Mouse (Mus musculus) cerebellum, adult (tissue): ENCODE measurements around the gene Map3k13.
"Not testable (repeated sequence)": the region's sequence is repeated elsewhere in the genome, so short reads cannot be mapped to it uniquely, and the experiment has no call there.

Experiments used
- ATAC-seq: cut with Nextera tagmentation; 2 replicates; pipeline ENCODE4 v1.9.2; 2017; ENCODE audit warnings: mild to moderate bottlenecking, moderate library complexity, mixed read lengths; ENCODE audit not compliant: insufficient number of reproducible peaks, low FRiP score, low TSS enrichment

The Map3k13 gene

DNA sequence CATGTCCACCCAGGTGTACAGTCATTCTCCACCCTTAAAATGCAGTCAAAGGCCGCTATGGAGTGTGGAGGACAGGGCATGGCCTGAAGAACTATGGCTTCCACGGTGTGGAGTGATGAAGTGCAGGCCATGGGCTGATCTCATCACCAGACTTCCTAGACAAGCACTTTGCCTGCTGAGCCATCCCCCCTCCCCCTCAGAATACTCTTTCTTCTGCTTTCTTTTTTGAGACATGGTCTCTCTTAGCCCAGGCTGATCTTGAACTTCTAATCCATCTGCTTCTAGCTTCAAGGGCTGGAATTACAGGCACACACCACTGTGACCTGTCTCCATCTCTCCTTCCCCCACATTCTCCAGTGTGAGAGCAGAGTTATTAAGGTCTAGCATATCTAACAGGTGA lies 93.5 kb downstream of the Map3k13 start:
- no peak for ATAC-seq

DNA sequence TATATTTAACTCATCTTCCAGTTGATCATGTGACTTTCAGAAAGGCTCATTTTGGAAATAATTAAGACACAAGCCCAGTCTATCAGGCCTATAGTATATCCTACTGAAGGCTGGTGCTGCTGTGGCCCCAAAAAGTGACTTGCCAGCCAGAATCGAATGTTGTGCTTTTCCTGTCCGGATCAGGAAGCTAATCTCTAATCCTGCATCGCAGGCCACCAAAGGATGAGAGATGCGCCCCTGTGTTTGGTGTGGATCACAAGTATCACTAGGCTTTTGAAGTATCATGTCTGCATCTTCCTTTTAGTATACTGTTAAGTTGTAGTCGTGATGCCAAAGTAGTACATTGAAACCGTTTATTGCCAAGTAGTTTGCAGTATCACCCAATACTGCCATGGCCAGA lies 99.7 kb downstream of the Map3k13 start:
- no peak for ATAC-seq

DNA sequence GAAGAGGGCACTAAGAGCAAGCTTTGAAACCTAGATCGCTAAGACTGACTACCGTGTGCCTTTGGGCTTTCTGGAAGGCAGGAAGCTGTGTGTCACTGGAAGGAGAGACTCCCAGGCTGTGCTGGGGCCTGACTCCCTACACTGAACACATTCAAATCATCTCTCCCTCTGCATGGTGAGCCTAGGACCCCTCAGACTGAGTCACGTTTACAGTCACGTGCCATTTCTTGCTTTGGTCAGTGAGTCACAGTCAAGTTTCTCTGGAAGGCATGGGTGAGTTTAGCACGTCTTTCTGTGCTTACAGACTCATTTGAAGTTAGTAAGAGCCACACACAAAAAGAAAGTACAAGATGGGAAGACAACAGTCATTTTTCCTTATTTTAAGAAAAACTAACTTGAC lies 107.1 kb downstream of the Map3k13 start:
- no peak for ATAC-seq

DNA sequence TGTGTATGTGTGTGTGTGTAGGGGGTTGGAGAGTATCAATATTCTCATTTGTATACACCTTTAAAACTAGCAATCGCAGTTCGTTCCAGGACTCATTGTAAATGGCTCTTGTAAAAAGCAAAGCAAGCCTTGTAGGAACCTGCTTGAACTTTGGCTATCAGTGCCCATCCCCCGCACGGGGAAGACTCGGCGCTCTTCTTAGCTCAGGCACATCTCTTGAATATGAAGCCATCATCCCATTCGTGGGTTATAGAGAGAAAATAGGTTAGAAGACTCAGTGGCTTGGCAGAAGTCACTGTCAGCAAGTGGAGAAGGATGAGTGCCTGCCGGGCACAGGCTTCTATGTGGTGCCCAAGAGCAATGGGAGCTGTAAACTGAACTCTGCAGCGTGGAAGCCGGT lies 110.5 kb downstream of the Map3k13 start:
- no peak for ATAC-seq

DNA sequence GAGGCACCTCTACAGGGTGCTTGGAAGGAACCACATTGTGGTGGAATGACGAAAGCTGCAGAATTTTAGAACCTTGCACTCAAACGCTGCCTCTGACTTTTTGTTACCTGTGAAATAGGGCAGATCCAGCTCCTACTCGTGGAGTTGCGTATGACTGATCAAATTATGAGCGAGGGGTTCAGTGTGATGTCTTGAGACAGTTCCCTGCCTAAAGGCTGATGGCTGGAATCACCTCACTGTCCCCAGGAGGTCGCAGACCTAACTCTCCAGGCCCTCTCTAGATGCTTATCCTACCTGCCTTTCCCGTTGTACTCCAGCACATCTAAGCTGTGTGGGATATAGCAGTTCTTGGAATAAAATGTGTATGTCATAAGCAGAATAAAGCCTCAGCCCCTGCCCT lies 111.8 kb downstream of the Map3k13 start:
- ATAC-seq = no peak

DNA sequence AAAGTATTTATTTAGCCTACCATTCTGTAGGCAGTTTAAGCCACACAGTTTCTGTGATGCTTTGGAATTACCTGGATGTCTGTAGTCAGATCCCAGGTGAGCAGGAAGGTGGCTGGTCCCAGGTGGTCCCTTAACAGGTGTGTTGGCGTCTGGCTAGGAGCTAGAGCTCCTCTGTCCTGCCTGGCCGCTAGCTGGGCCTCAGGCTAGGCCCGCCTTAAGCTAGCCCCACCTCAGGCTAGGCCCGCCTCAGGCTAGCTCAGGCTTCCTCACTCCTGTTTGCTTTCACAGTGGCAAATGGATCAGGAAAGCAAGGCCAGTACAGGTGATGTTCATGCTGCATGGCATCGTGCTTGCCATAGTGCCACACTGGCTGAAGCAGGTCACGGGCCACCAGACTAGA lies 112.8 kb downstream of the Map3k13 start:
- ATAC-seq = no peak

DNA sequence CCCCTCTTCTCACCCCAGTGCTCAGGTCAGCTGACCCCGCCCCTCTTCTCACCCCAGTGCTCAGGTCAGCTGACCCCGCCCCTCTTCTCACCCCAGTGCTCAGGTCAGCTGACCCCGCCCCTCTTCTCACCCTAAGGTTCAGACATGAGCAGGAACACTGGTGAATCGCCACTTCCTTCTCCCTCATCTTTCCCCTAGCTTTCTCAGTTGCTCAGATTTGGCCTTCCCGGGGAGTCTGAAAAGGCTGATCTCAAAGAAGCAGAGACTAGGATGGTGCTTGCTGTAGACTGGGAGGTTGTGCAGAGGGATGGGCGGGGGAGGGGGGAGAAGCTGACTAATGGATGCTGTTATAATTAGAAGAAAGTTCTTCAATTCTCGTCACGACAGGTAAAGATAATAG lies 114.8 kb downstream of the Map3k13 start:
- ATAC-seq = not testable (repeated sequence)

DNA sequence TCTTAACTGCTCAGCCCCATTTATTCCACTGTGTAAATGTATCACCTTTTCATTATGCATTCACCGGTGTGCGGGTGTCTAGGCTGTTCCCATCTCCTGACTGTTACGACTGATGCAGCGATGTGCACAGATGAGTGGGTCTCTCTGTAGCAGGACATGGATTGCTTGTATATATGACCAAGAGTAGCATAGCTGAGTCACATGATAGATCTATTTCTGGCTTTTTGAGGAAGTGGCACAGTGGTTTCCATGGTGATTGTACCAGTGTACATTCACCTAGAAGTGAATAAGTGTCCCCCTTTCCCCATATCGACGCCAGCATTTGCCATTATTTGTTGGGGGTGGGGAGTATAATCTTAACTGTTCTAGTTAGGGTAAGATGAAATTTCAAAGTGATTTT lies 119.2 kb downstream of the Map3k13 start:
- no peak for ATAC-seq

DNA sequence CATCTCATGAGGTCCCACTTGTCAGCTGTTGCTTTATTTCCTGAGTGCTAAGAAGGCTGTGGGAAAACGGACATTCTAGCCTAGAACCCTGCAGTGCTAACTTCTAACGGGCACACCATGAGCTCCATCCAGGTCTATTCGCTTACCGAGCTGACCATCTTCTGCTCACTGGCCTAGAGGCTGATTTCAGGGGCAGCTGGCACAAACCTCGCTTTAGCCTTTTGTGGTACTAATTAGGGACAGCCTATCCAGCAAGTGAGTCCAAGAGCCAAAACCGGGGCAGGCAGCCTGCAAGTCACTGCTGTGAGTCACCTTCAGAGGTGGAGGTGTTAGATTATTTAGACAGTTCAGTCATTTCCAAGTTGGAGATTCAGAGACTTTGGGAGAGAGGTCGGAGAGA lies 122.5 kb downstream of the Map3k13 start:
- ATAC-seq = peak; percentile 40; the same call in 1 of the 2 replicates

DNA sequence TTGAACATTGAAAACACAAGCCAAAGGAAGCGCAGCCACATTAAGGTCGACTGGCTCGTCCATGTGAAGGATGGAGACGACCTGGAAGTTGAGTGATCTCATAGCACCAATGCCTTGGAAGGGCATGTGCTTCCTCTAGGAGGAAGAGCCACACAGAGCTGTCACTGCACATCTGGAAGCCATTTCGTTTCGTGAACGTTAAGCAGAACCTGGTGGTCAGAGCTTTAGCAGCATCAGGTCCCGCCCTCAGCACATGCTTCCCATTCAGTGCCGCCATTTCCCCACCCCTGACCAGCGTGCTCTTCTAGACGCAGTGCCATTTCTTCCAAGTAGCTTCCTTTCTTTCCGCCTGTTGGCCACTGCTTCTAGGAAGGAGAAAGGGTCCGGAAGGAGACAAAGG lies 134.3 kb downstream of the Map3k13 start:
- no peak for ATAC-seq

DNA sequence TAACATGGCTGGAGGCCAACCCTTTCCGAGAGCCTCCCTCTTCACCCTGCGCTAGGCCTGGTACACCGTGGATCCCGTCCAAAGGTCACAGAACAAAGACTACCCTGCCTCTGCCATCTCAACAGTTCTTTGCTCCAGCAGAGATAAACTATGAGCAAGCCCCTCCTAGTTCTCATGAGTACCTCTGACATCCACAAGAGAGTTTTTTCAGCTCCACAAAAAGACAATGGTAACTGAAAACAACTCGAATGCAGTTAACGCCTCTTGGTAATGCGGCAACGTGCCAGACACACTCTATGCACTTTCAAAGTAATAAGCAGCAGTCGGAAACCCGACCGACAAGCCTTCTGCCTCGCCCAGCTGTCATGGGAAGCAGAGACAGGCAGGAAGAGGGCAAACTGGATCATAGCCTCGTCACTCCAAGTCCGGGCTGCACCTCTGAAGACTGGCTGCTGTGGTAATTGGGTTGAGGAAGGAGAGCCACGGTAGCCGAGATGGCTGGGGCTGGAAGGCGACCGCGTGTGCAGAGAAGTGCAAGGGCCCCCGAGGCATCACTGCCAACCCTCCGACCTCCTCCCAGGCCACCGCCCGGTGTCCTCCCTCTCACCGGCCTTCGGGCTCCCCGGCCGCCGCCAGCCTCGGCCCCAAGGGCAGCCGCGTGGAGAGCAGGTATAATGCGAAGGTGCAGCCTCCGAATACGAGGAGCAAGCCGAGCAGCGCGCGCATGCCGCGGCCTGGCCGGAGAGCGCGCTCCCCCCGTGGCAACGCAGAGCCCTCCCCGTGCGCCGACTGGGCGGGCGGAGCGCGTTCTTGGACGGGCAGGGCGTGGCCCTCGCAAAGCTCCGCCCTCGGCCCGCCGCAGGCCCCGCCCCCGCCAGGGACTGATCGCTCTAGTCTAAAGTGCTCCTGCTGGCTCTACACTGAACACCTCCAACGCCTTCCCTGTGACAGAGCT lies 152.9 kb downstream of the Map3k13 start, which contains the start of gene Tmem41a:
Gene Tmem41a, minus strand, starts transcription at position 792 of the 955 bp plus-strand sequence.
- peak; percentile 92 for ATAC-seq

DNA sequence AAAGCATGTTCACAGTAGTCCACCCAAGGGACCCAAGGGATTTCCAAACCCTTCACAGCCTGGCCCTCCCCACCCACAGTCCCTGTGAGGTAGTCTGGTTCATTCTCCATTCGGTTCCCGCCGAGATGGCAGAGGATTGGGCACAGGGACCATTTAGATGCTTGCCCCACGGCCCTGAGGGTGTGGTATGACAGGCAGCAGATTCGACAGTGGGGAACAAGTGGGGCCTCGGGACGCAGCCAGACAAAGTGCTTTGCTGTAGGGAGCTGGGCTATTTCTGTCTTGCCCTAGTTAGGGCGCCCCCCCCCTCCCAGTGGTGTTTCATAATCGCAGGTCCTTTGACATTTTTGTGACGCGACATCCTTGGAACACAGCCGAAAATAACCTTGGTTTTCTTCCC lies 161.4 kb downstream of the Map3k13 start:
- ATAC-seq = no peak; the same call in 1 of the 2 replicates

DNA sequence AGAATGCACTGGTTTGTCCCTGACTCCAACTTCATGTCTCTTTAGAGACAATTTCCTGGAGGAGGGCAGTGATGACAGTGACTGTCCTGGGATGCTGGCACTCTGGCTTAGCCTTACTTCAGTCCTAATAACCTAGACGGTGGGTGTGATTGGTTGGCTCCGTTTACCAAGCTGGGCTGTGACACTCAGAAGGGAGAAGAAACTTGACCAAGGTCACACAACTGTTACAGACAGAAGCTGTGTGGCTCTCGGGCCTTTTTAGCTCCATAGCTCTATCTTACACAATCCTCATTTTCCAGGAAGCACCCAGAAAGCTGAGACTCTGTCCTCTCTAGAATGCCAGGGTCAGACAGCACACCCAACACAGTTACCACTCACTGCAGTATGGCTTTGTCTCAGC lies 171.4 kb downstream of the Map3k13 start:
- no peak for ATAC-seq

DNA sequence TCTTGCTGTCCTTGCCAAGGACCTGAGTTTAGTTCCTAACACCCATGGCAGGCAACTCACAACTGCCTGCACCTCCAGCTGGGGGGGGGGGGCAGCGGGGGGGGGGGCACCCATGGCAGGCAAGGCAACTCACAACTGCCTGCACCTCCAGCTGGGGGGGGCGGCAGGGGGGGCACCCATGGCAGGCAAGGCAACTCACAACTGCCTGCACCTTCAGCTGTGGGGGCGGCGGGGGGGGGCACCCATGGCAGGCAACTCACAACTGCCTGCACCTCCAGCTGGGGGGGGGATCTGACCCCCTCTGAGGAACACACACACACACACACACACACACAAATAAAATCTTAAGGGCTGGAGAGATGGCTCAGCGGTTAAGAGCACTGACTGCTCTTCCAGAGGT lies 175.7 kb downstream of the Map3k13 start:
- no peak for ATAC-seq

DNA sequence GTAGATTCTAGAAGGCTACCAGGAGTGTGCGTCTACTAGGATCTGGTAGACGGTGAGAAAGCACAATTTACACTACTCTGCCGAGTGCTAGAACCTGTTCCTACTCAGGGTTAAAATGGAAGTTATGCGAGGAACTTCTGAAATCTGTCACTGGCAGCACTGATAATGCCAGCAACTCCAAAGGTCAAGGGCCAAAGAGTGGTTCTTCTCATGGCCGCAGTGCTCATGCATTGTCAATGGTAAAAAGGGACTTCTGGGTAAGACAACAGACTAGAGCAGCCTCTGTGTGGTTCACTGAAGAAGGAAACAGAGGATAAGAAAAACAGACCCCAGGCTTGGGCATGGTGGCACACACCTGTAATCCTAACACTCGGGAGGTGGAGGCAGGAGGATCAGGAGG lies 176.4 kb downstream of the Map3k13 start:
- no peak for ATAC-seq

DNA sequence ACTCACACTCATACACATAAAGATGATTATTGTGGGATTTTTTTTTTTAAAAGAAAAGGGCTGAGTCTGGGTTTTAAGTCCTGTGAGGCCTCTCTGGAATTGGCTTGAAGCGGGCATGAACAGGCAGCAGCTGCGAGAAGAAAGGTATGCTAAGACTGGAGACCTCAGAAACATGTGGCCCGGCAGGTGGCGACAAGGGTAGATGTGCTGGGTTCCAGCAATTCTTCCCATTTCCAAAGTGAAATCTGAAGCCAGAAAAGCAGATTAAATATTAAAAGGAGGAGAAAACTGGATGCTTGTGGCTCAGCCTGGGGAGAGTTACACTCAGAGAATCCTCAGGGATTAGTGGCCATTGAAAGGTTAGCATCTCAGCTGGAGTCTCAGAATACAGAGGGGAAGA lies 177.3 kb downstream of the Map3k13 start:
- ATAC-seq = no peak

DNA sequence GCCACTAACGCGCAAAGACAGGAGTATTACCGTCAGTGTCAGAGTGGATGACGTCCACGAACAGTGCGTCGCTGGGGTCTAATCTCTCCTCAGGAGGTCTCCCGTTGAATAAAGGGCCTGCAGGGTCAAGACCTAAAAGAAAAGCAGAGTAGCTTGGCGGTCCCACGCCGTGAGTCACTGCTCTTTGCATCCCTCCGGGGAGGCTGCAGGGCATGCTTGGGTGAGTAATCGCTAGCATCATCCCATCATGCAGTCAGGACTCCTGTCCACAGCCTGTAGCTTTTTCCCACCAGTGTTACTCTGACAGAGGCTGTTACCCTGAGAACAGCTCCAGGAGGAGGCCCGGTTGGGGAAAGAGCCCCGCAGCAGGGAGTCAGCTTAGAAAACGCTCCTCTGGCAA lies 182.1 kb downstream of the Map3k13 start:
- no peak for ATAC-seq

DNA sequence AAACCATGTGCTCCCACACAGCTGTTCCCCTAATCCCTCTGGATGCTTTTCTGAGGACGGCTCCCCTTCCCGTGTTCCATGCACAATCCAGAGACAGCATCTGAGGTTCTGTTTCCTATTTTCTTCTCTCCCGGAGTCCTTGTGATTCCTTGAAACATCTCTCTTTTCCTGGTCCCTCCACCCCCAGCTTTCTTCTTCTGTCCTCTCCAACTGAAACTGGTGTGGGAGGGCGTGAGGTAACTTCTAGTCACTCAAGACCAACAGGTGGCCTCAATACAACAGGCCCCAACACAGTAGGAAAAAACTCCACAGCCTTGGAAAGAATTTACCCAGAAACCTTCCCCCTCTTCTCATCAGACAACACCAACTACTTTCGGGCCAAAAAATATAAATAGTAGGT lies 183.2 kb downstream of the Map3k13 start:
- no peak for ATAC-seq
